Mouse (Mus musculus) gastrocnemius, adult 2 months (tissue): ENCODE data around the gene Gpsm1. TPM values are rescaled to one million over a fixed set of nuclear protein-coding genes. Genes with fewer than 3 reads are reported as not detected.

ENCODE experiments used
- DNase-seq: peaks from one replicate; pipeline ENCODE4 v3.0.0; 2022
- H3K27ac ChIP-seq: fragments of 200-600 bp; 2 replicates; pipeline ENCODE4 v1.8.1; 2022; ENCODE audit warnings: mild to moderate bottlenecking
- H3K4me3 ChIP-seq: fragments of 200-600 bp; 2 replicates; pipeline ENCODE4 v1.8.1; 2022; ENCODE audit warnings: mild to moderate bottlenecking, moderate library complexity
- CTCF ChIP-seq: fragments of 200-600 bp; IDR thresholded peaks from 2 replicates; pipeline ENCODE4 v1.8.1; 2022; ENCODE audit warnings: antibody characterized with exemption, mild to moderate bottlenecking, moderate library complexity
- intact Hi-C: fragments of 180-260 bp; cut with DNase I; formaldehyde crosslinking; loops from one replicate; pipeline ENCODE4 v1.15.1; 2025
- total RNA-seq, 2 experiments: library from RNA; stranded (reverse); gene quantifications; 2 replicates each; pipeline ENCODE4 v1.2.3; 2021

Gpsm1 gene
- total RNA-seq, 2 experiments from 2014 or later = 2.3 to 2.6 TPM

DNA sequence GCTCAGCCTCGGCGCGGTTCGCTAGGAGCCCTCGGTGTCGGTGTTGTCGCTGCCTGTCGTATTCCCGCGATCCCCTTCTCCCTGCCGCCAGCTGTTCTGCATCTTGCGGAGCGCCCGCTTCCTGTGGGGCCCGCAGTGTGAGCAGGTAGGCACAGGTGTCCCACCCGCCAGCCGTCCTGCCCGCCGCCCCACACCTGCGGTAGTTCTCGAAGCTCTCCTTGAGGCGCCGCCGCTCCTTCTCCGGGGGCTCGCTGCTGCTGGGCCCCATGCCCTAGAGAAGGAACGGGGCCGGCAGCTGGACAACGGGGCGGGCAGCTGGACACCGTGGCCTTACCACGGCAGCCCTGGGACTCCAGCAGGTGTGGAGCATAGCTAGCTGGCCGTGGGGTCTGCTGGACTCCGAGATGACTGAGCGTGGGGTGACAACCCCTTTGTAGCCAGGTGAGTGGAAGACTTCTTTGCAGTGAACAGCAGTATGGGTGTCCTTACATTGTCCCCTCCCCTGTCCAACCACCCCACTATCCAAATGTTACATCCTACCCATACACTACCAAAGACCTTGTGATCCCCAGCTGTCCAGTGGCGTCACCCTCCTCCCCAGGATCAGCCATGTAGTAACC, 37.1 kb downstream of the Gpsm1 start:
- Histone ChIP-seq H3K4me3 (peak overlapping the region; percentile 95), H3K27ac (peak overlapping the region; percentile 92)
- no peak for TF ChIP-seq CTCF
- peak; percentile 65 for DNase-seq
- intact Hi-C loops = loop anchor here (1.0 to 5.0 kb wide), 3 partner anchors 35 to 52 kb away; partner anchors contain the start of genes Entr1, Gpsm1 and Pmpca

DNA sequence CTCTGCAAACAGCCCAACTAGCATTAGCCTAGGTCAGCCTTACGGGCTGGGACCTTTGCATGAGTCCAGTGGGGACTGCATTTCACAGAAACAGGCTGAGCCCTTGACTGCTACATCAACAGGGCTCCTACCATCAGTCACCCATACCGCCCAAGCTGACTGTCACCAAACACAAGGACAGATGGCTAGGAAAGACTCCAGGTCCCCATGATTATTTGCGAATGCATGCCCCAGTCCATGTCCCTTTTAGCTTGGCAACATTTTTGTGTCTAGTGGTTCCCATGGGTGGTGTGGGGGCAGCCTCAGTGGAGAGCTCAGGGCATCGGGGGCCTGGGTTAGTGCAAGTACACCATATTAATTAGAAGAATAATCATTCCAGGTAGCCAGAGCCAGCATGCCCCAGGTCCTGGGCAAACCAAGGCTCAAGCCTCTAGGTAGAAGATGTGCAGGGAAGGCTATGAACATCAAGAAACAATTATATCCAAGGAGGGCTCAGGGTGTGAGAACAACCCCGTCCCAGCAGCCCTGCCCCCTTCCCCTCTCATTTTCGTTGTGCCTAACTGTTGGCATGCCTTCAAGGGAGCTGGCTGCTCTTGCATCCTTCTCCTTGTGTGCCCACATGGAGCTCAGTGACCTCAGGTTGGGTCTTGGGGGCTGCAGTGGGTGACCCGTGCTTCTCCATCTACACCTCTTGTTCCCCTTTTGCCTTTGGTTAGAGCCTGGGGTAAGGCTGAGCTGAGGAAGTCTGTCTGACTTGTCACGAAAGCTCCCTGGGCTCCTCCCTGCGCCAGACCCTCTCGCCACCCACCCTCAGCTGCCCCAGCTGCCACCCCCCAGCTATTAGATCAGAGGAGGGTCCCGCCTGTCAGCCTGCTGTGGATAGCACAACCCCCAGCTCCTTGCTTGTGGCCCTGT, 38.0 kb downstream of the Gpsm1 start:
- no peak for TF ChIP-seq CTCF
- Histone ChIP-seq H3K4me3 (peak overlapping the region; percentile 95), H3K27ac (no peak overlapping the region)
- intact Hi-C loops = loop anchor here (2.0 to 5.0 kb wide), 2 partner anchors 35 to 36 kb away; partner anchors contain the start of genes Entr1, Gpsm1 and Pmpca
- no peak for DNase-seq

DNA sequence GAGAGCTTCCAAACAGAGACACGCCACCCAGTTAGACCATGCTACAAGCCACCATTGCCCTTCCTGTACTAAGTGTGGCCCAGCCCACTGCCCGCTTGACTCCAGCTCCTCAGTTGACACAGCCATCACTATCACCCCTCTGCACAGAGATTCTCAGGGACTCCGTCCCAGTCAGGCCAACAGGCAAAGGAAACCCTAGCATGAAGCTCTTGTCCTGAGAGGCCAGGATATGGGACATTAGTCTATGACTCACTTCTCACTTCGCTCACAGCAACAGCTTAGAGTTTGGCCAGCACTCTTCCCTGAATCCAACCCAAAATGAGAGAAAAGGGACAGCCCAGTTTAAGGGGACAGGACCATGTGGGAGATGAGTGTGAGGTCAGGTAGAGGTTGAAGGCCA, 39.1 kb downstream of the Gpsm1 start:
- H3K4me3 ChIP-seq = no peak overlapping the region
- intact Hi-C loops = loop anchor here (5.0 kb wide), 1 partner anchor 37 kb away; the partner anchor contains the start of gene Gpsm1
- H3K27ac ChIP-seq = no peak overlapping the region
- no peak for DNase-seq
- no peak for TF ChIP-seq CTCF

DNA sequence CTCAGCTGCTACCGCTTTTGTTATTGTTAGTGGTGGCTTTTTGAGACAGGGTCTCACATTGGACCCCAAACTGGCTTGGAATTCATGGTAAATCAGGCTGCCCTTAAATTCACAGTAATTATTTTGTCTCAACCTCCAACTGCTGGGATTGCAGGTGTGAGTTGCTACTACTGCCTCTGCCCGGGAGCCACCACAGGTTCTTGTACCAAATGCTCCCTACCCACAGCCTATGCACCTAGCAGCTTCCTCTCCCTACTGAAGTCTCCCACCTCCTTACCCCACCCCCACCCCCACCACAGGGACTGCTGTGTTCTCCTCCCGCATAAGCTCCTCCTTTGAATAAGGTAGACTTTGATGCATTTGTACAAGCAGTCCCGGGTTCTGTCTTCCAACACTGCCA, 40.9 kb downstream of the Gpsm1 start:
- Histone ChIP-seq H3K4me3 (no peak overlapping the region), H3K27ac (no peak overlapping the region)
- intact Hi-C loops = no loop called here
- no peak for DNase-seq
- no peak for TF ChIP-seq CTCF

DNA sequence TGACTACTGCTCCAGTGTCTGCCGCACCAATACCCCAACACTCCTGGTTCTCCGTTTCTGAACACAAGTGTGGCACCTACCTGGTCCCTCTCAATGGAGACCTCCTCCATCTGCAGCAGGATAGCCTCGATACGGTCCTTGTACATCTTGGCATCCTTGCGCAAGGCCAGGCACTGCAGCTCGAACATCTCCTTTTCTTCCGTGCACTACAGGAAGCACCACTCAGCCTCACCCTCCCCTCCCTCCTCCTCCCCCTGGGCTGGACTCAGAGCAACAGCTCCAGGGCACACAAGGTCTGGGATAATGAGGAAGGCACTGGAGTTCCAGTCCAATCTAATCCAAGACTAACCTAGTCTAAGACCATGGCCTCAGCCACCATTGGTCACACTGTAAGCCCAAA, 41.4 kb downstream of the Gpsm1 start:
- Histone ChIP-seq H3K4me3 (no peak overlapping the region), H3K27ac (no peak overlapping the region)
- intact Hi-C loops = no loop called here
- no peak for DNase-seq
- TF ChIP-seq CTCF = no peak

DNA sequence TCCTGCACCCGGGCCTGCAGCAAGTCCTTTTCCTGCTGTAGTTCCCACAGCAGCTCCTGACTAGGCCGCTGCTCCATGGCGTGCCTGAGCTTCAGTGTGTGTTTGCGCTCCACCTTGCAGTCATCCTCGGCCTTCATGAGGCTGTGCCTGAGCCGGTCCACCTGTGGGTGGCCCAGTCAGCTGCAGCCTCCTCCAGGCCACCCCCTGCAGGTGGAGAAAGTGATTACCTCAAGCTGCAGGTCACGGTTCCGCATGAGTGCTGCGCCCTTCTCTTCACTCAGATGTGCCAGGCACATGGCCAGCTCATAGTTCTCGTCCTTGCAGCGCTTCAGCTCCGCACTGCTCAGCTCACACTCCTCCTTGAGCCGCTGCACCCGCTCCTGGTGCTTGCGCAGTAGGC, 42.2 kb downstream of the Gpsm1 start:
- Histone ChIP-seq H3K27ac (no peak overlapping the region), H3K4me3 (no peak overlapping the region)
- TF ChIP-seq CTCF = no peak
- intact Hi-C loops = no loop called here
- DNase-seq = no peak

DNA sequence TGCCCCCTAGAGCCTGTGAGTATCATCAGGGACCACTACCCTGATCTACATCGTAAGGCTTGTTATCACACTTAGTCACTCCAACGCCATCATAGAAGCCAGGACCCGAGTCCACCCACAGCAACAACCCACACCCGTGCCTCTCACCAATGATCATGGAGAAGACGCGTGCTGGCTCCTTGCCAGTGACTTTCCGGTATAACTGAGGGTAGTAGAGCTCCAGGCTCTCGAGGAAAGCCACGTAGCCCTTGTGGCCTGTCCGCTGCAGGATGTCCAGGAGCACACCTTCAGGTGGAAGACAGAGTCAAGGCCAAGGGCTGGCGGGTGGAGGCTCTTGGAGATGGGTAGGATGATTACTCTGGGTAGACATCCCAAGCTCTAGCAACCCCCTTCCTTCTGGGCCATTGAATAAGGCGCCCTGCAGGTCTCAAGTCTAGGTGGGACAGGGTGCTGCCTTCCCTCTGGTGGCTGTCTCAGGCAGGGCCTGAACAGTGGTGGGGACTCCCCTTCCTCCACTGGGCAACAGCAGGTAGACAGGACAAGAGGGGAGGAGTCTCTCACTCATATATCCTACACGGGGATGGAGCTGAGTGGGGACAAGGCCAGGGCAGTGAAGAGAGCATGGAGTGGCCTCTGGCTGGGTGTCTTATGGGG, 43.5 kb downstream of the Gpsm1 start:
- Histone ChIP-seq H3K4me3 (no peak overlapping the region), H3K27ac (no peak overlapping the region; the same call in 1 of the 2 replicates)
- no peak for DNase-seq
- intact Hi-C loops = no loop called here
- TF ChIP-seq CTCF = no peak

DNA sequence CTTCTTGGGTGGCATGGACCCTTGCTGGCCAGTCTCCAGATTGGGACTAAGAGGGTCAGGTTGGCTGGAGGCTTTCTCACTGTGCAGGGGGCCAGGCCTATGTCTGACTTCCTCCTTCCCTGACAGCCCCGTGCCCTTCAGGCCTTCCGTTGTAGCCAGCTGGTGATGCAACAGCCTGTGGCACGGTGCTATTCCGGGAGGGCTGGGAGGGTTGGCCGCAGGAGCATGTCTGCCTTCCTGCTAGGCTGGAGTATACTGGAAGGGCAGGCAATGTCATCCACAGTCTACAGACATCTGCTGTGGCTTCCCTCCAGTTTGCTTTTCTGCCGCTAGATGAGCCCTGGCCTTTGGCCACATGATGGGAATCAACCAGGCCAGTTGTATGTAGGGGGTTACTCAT, 44.7 kb downstream of the Gpsm1 start:
- DNase-seq = peak; percentile 80
- H3K27ac ChIP-seq = peak overlapping the region; percentile 87
- intact Hi-C loops = no loop called here
- TF ChIP-seq CTCF = no peak
- peak overlapping the region; percentile 45 for H3K4me3 ChIP-seq

DNA sequence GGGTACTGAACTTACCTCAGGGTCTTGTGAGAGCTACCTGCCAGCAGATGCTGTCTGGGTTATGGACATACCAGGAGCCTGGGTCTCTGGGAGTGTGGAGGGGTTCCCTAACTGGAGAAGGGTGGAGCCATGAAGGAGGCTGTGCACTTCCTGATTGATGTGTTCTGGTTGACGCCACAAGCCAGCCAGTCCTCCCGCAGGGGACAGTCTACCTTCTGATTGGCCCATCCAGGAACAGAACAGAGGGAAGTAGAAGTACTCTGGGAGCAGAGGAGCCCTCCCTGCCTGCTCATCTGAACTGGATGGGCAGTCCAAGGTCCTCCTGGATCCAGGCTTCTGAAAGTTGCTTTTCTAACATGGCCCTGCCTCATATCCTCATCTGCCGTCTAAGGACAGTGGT, 45.5 kb downstream of the Gpsm1 start, which contains the start of gene Card9:
Card9 (minus strand) TSS at position 147 of the 400 bp plus-strand sequence.
- intact Hi-C loops = no loop called here
- H3K4me3 ChIP-seq = peak within 1 kb of the TSS; percentile 45
- no peak for TF ChIP-seq CTCF
- DNase-seq = no peak
- H3K27ac ChIP-seq = peak within 1 kb of the TSS; percentile 87

DNA sequence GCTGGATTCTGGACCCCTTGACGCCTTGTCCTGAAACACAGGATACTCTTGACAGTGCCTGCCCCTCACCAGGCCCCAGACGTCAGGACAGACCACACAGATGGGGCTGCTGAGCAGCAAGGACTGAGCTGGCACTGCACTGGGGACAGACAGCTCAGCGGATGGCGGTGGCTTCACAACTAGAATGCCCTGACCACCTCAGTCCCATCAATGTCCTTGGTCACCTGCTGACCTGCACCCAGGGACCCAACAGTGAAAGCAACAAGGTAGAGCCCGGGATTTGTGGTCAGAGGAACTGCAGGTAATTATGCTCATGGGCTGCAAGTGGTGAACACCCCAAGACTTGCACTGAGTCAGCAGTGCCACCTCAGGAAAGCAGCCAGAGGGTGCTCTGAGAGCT, 47.7 kb downstream of the Gpsm1 start:
- Histone ChIP-seq H3K27ac (no peak overlapping the region), H3K4me3 (no peak overlapping the region)
- no peak for TF ChIP-seq CTCF
- intact Hi-C loops = no loop called here
- DNase-seq = no peak

DNA sequence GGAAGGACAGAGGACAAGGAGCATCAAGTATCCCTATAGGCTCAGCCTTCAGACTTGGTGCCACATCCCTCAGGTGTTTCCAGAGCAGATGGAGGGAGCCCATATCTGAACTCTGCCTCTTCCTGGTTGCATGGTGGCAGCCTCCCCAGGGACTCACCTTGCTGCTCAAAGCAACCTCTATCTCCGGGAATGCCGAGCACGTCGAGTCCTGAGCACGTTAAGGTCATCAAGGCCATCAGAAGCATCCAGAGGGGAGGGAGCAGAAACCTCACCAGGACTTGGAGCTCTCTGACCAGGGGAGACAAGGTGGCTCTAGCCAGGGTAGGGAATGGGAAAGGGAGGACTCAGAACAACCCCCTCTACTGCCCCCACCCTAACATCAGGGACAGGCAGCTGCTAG, 48.2 kb downstream of the Gpsm1 start:
- intact Hi-C loops = no loop called here
- H3K27ac ChIP-seq = no peak overlapping the region
- no peak overlapping the region for H3K4me3 ChIP-seq
- TF ChIP-seq CTCF = no peak
- no peak for DNase-seq

DNA sequence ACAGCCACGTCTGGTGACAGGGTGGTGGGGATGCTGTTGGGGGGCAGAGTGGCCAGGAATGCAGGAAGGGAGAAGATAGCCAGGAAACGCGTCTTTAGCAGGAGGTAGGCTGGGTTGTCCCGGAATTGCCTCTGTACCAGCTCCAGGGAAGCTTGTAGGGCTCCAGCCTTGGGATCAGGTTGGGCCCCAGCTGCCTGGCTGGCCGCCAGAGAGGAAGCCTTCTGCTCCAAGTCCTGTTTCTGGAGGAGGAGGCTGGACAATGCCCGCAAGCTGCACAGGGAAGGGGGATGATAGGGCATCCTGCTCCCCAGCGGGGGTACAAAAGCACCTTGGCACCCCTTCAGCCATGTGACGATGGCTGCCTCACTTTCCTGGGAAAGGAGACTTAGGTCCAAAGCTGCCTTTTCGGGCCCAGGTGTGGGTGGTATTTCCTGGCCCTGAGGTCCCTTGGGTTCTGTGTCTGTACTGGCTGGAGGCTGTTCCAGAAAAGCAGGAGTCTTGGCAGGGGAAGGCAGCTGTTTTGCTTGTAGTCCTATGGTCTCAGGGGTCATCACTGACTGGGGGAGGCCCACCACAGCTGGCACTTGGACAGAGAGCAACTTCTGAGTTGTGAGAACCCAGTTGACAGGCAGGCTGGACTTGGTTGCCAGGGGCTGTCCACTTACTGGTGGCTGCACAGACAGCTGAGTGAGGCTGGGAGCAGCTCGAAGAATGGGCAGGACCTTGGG, 49.6 kb downstream of the Gpsm1 start:
- intact Hi-C loops = no loop called here

More for the DNA sequence above, 49.6 kb downstream of the Gpsm1 start:
- H3K27ac ChIP-seq = peak overlapping the region; percentile 66
- no peak for TF ChIP-seq CTCF
- peak; percentile 90 for DNase-seq
- peak overlapping the region; percentile 34 for H3K4me3 ChIP-seq
